Mouse (Mus musculus): Measurements from ENCODE around the gene Prrc2b.

DNA sequence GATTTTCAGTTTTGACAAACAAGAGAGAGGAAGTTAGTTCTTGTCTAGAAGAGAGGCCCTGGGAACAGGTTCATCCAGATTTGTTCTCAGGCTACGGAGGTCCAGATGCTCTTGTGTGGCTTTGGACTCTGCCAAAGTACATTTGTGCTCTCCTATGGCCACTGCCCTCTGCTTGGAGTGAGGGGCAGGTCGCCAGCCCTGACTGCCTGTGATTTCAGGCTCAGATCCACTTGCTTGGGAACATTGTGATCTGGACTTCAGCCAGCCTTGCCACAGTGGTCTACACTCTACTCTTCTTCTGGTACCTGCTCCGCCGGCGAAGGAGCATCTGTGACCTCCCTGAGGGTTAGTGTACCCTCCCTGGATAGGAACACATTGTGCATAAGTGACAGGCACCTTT is 101.8 kb downstream of the Prrc2b start:
- TF ChIP-seq CTCF (IDR thresholded peaks at IDR 0.05; ENCODE audit: low read depth) (no peak), EP300 (IDR thresholded peaks at IDR 0.05; ENCODE audit: low read depth) (no peak)
